Mouse (Mus musculus): ENCODE measurements at regions not wholly inside any gene's neighbourhood (a gene's known extent, or its start where the extent isn't known, plus 50 kb on each side); places are given as distances from the start of the nearest gene placed in this dataset.

DNA sequence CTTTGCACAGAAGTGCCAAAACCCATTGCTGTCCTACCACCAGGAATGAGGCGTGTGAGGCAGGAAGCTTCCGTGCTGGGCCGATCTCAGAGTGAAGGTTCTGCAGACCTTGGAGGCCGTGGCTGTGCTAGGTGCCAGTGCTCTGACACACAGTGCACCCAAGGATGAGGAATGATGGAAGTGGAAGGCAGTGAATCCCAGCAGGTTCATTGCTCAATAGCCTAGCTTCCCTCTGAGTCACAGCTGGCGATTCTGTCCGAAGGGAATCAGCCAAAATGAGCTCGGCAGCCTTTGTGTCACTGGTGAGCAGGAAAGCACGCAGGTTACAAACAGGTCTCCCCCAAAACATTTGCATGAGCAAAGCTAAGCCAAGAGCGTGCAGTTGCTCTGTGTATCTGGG lies 61.8 kb upstream of the Arhgap28 start:
- TF ChIP-seq CTCF (IDR thresholded peaks at IDR 0.05; ENCODE audit: borderline replicate concordance, insufficient read depth, low read depth, low read length) (no peak), POLR2A (IDR thresholded peaks at IDR 0.05; ENCODE audit: borderline replicate concordance, insufficient read depth, low read length) (no peak)

All from cerebellum, adult 2 months (tissue).